ENCODE assay signal across 21 mouse cellular contexts in genomic region chr11:112959609-112960008, GRCm38 (mm10).
A peak's percentile ranks its signal among the peaks of the same experiment; 100 is the strongest.
DNase-seq lines count a peak whose midpoint lies in the region; ATAC-seq and TF ChIP-seq lines count a peak whose summit lies in the region.
"Had no signal": no experiment of that assay in that cellular context is flagged by ENCODE, and none has a peak within 500 bp of the region (broad histone marks: within the 10 kb centered on the region; RNA-seq: fewer than 3 reads in every experiment).

No protein-coding gene starts in this region.

- H3K4me3 ChIP-seq in hindbrain, embryonic 10.5 days = no peak overlapping the region
- H3K4me3 ChIP-seq in hindbrain, embryonic 16.5 days (ENCODE audit: low read length) = no peak overlapping the region
- no peak overlapping the region for H3K4me3 ChIP-seq in ES-Bruce4 (ENCODE audit: low read depth, low read length)
- H3K4me3 ChIP-seq in lung, adult 2 months (replicated peaks; ENCODE audit: extremely low read depth, low read depth, low read length) = no peak overlapping the region
- H3K4me3 ChIP-seq: embryonic facial prominence, embryonic 13.5 days; forebrain, embryonic 13.5 days; heart, adult 2 months; hindbrain, embryonic 13.5 days; intestine, embryonic 15.5 days had no signal

- TF ChIP-seq EP300 in ES-Bruce4 (IDR thresholded peaks at IDR 0.05; ENCODE audit: insufficient read depth, low read depth, low read length) = peak; percentile 87

- no peak for DNase-seq in hindbrain, embryonic 10.5 days (ENCODE audit: low spot score)
- DNase-seq in ES-CJ7 (ENCODE audit: low read depth, low spot score) = peak; percentile 97
- DNase-seq in ZHBTc4 (ENCODE audit: low read depth, low spot score) = peak; percentile 95
- DNase-seq in lung, adult 2 months = no peak
- DNase-seq in cerebellum, adult 11-12 months = no peak
- no peak for DNase-seq in kidney, adult 9 months
- DNase-seq: adrenal gland, postnatal 25 days; cerebellum, adult 11 months; cerebellum, adult 9-10 months; cerebellum, postnatal 25 days; forebrain, postnatal 0 days; heart, adult 2 months; kidney, adult 18-20 months had no signal

- H3K36me3 ChIP-seq in hindbrain, embryonic 10.5 days = no peaks in the 10 kb centered on the region
- no peaks in the 10 kb centered on the region for H3K36me3 ChIP-seq in hindbrain, embryonic 16.5 days (ENCODE audit: control insufficient read depth, insufficient read depth, low read length)
- H3K36me3 ChIP-seq in ES-Bruce4 (ENCODE audit: control insufficient read depth, insufficient read depth, low read length, poor library complexity, severe bottlenecking) = no peaks in the 10 kb centered on the region
- H3K36me3 ChIP-seq: embryonic facial prominence, embryonic 13.5 days; hindbrain, embryonic 13.5 days; intestine, embryonic 15.5 days had no signal

- H3K27me3 ChIP-seq in hindbrain, embryonic 10.5 days (ENCODE audit: insufficient read depth, poor library complexity, severe bottlenecking) = peaks cover 23% of the 10 kb centered on the region
- no peaks in the 10 kb centered on the region for H3K27me3 ChIP-seq in hindbrain, embryonic 16.5 days (replicated peaks; ENCODE audit: control insufficient read depth, insufficient read depth, low read length)
- H3K27me3 ChIP-seq in ES-Bruce4 (ENCODE audit: control insufficient read depth, insufficient read depth, low read length, poor library complexity, severe bottlenecking) = peaks cover 24% of the 10 kb centered on the region
- H3K27me3 ChIP-seq: embryonic facial prominence, embryonic 13.5 days; forebrain, embryonic 13.5 days; intestine, embryonic 15.5 days had no signal

- peaks cover 36% of the 10 kb centered on the region for H3K4me1 ChIP-seq in hindbrain, embryonic 10.5 days (replicated peaks)
- H3K4me1 ChIP-seq in hindbrain, embryonic 16.5 days (ENCODE audit: control insufficient read depth, insufficient read depth, low read depth, low read length) = no peaks in the 10 kb centered on the region
- peaks cover 3% of the 10 kb centered on the region for H3K4me1 ChIP-seq in ES-Bruce4 (ENCODE audit: control insufficient read depth, insufficient read depth, low read length)
- no peaks in the 10 kb centered on the region for H3K4me1 ChIP-seq in lung, adult 2 months (ENCODE audit: control insufficient read depth, insufficient read depth, low read length)

- no peak overlapping the region for H3K9ac ChIP-seq in hindbrain, embryonic 16.5 days (ENCODE audit: low read depth, low read length)
- no peak overlapping the region for H3K9ac ChIP-seq in ES-Bruce4 (ENCODE audit: low read depth, poor library complexity, severe bottlenecking)
- H3K9ac ChIP-seq: embryonic facial prominence, embryonic 13.5 days; forebrain, embryonic 13.5 days; forebrain, postnatal 0 days; hindbrain, embryonic 13.5 days; intestine, embryonic 15.5 days had no signal

- no peak overlapping the region for H3K4me2 ChIP-seq in hindbrain, embryonic 16.5 days (ENCODE audit: low read length)
- H3K4me2 ChIP-seq: embryonic facial prominence, embryonic 13.5 days; forebrain, embryonic 13.5 days; heart, embryonic 11.5 days; hindbrain, embryonic 13.5 days; intestine, embryonic 15.5 days had no signal

- ATAC-seq in hindbrain, embryonic 16.5 days = no peak
- ATAC-seq: activated CD4-positive, CD25-positive, alpha-beta regulatory T cell, adult 4 months; forebrain, embryonic 13.5 days; forebrain, postnatal 0 days; intestine, embryonic 15.5 days had no signal

- 6% methylated on average over 5 of the region's 5 CpGs for WGBS in hindbrain, embryonic 10.5 days
- WGBS in hindbrain, embryonic 16.5 days = 11% methylated on average over 5 of the region's 5 CpGs
- 47% methylated on average over 5 of the region's 5 CpGs for WGBS in lung, adult 2 months

- H3K9me3 ChIP-seq in hindbrain, embryonic 10.5 days = no peaks in the 10 kb centered on the region
- no peaks in the 10 kb centered on the region for H3K9me3 ChIP-seq in hindbrain, embryonic 16.5 days (ENCODE audit: control insufficient read depth, low read length)
- H3K9me3 ChIP-seq in ES-Bruce4 (replicated peaks; ENCODE audit: control insufficient read depth, insufficient read depth, low read length, poor library complexity, severe bottlenecking) = 0 out of 2 replicates have a peak, but pooled peaks cover 3% of the 10 kb centered on the region
- H3K9me3 ChIP-seq: embryonic facial prominence, embryonic 13.5 days; forebrain, embryonic 13.5 days; hindbrain, embryonic 13.5 days; intestine, embryonic 15.5 days had no signal

- H3K27ac ChIP-seq in hindbrain, embryonic 10.5 days = peak overlapping the region; percentile 25; the same call in 1 of the 2 replicates
- H3K27ac ChIP-seq in hindbrain, embryonic 16.5 days (ENCODE audit: low read depth, low read length) = no peak overlapping the region
- H3K27ac ChIP-seq in ES-Bruce4 (ENCODE audit: insufficient read depth, low read length) = no peak overlapping the region
- H3K27ac ChIP-seq: embryonic facial prominence, embryonic 13.5 days; forebrain, embryonic 13.5 days; heart, adult 2 months; hindbrain, embryonic 13.5 days; intestine, embryonic 15.5 days had no signal

- no peak for TF ChIP-seq CTCF in ES-Bruce4 (IDR thresholded peaks at IDR 0.05; ENCODE audit: low read depth, low read length)
- no peak for TF ChIP-seq CTCF in lung, adult 2 months (IDR thresholded peaks at IDR 0.05; ENCODE audit: insufficient read depth, low read length)

- TF ChIP-seq POLR2A in ES-Bruce4 (IDR thresholded peaks at IDR 0.05; ENCODE audit: insufficient read depth, low read length) = no peak
- no peak for TF ChIP-seq POLR2A in lung, adult 2 months (IDR thresholded peaks at IDR 0.05; ENCODE audit: borderline replicate concordance, extremely low read depth, low read depth, low read length)

Comparison
In these comparisons a context has a peak if more than half of its experiments do, and no peak if none do; other contexts are left out.
1. DNase-seq: peak in ES-CJ7 (single experiment) and ZHBTc4 (single experiment); none in hindbrain, embryonic 10.5 days (single experiment), lung, adult 2 months (single experiment), cerebellum, adult 11-12 months (single experiment) and kidney, adult 9 months (single experiment).